Mouse (Mus musculus) megakaryocyte, embryonic 14.5 days (primary cell): Measurements from ENCODE around the gene Siglech. TPM values are rescaled to one million over a fixed set of nuclear protein-coding genes. Genes with fewer than 3 reads are reported as not detected.
"Not testable (repeated sequence)": the region's sequence is repeated elsewhere in the genome, so short reads cannot be mapped to it uniquely, and the experiment has no call there.

Experiments used
- H3K27me3 ChIP-seq: replicated peaks from 2 replicates; pipeline ENCODE3; 2012; ENCODE audit warnings: inconsistent platforms
- H3K36me3 ChIP-seq: replicated peaks from 2 replicates; pipeline ENCODE3; 2012; ENCODE audit warnings: low read length, inconsistent platforms, mixed read lengths
- H3K4me1 ChIP-seq: 2 replicates; pipeline ENCODE4 v1.6.1; 2012; ENCODE audit warnings: inconsistent platforms
- H3K4me3 ChIP-seq: replicated peaks from 2 replicates; pipeline ENCODE3; 2012; ENCODE audit warnings: moderate library complexity, mild to moderate bottlenecking, inconsistent platforms
- H3K9me3 ChIP-seq: 2 replicates; pipeline ENCODE4 v1.6.1; 2012; ENCODE audit warnings: inconsistent platforms
- FLI1 ChIP-seq: IDR thresholded peaks from 2 replicates; pipeline ENCODE4 v1.6.1; 2012; ENCODE audit warnings: low read length, inconsistent platforms, mixed read lengths
- GATA1 ChIP-seq: IDR thresholded peaks from 3 replicates; pipeline ENCODE4 v1.6.1; 2012; ENCODE audit warnings: mixed read lengths, low read length, inconsistent platforms, borderline replicate concordance
- polyA plus RNA-seq: library from polyadenylated mRNA; stranded (reverse); fragments of >175 nt; gene quantifications from 2 replicates; pipeline ENCODE4 v1.2.3, GENCODE M21; 2012; ENCODE audit warnings: low replicate concordance; ENCODE audit not compliant: insufficient read depth

Gene Siglech
- polyA plus RNA-seq, 1 experiment: 0.13 TPM

- no peaks in the 10 kb centered on the region for H3K36me3 ChIP-seq
- no peak overlapping the region for H3K4me3 ChIP-seq
- TF ChIP-seq GATA1 (no peak), FLI1 (no peak)
- peaks cover 22% of the 10 kb centered on the region for H3K27me3 ChIP-seq
- peaks cover 9% of the 10 kb centered on the region for H3K4me1 ChIP-seq
- no peaks in the 10 kb centered on the region for H3K9me3 ChIP-seq
These were observed 12.0 kb downstream of the Siglech start for GRCm38 (mm10) chr7:55780011-55780410.

GRCm38 (mm10) chr7:55782493-55782892 lies 14.5 kb downstream of the Siglech start:
- Histone ChIP-seq H3K4me1 (peaks cover 9% of the 10 kb centered on the region), H3K9me3 (no peaks in the 10 kb centered on the region), H3K4me3 (no peak overlapping the region), H3K27me3 (peaks cover 18% of the 10 kb centered on the region), H3K36me3 (no peaks in the 10 kb centered on the region)
- no peak for TF ChIP-seq FLI1
- TF ChIP-seq GATA1: no peak

- Histone ChIP-seq H3K27me3 (peaks cover 19% of the 10 kb centered on the region), H3K4me1 (peaks cover 9% of the 10 kb centered on the region), H3K36me3 (no peaks in the 10 kb centered on the region)
These were observed 16.6 kb downstream of the Siglech start for GRCm38 (mm10) chr7:55784580-55784979.

GRCm38 (mm10) chr7:55790586-55790985 lies 22.6 kb downstream of the Siglech start:
- not testable (repeated sequence) for H3K9me3 ChIP-seq, H3K36me3 ChIP-seq, H3K4me3 ChIP-seq, H3K27me3 ChIP-seq
- peaks cover 26% of the 10 kb centered on the region for H3K4me1 ChIP-seq

More at GRCm38 (mm10) chr7:55784580-55784979, 16.6 kb downstream of the Siglech start:
- H3K4me3 ChIP-seq: peak overlapping the region; percentile 26
- no peaks in the 10 kb centered on the region for H3K9me3 ChIP-seq
- no peak for TF ChIP-seq FLI1
- no peak for TF ChIP-seq GATA1

- Histone ChIP-seq H3K4me1 (peaks cover 26% of the 10 kb centered on the region), H3K4me3 (no peak overlapping the region), H3K9me3 (no peaks in the 10 kb centered on the region), H3K27me3 (peaks cover 5% of the 10 kb centered on the region), H3K36me3 (peaks cover 17% of the 10 kb centered on the region)
- TF ChIP-seq FLI1 (no peak), GATA1 (no peak)
These were observed 24.3 kb downstream of the Siglech start for GRCm38 (mm10) chr7:55792280-55792679.

- no peak for TF ChIP-seq FLI1
- no peak for TF ChIP-seq GATA1
- Histone ChIP-seq H3K4me3 (peak overlapping the region; percentile 97), H3K9me3 (no peaks in the 10 kb centered on the region), H3K4me1 (peaks cover 26% of the 10 kb centered on the region), H3K36me3 (peaks cover 28% of the 10 kb centered on the region), H3K27me3 (peaks cover 2% of the 10 kb centered on the region)
These were observed 25.4 kb downstream of the Siglech start for GRCm38 (mm10) chr7:55793236-55793951.

- peaks cover 35% of the 10 kb centered on the region for H3K36me3 ChIP-seq
- H3K4me3 ChIP-seq: peak within 1 kb of the TSS; percentile 97
- peaks cover 26% of the 10 kb centered on the region for H3K4me1 ChIP-seq
- no peaks in the 10 kb centered on the region for H3K27me3 ChIP-seq
- TF ChIP-seq FLI1 (no peak), GATA1 (no peak)
- no peaks in the 10 kb centered on the region for H3K9me3 ChIP-seq
These were observed 26.1 kb downstream of the Siglech start, which contains the start of gene Tubgcp5 for GRCm38 (mm10) chr7:55793952-55794603. Gene Tubgcp5 (plus strand): TSS chr7:55794154.

GRCm38 (mm10) chr7:55799981-55800380 lies 32.0 kb downstream of the Siglech start:
- peaks cover 92% of the 10 kb centered on the region for H3K36me3 ChIP-seq
- no peak overlapping the region for H3K4me3 ChIP-seq
- no peaks in the 10 kb centered on the region for H3K9me3 ChIP-seq
- TF ChIP-seq GATA1 (no peak), FLI1 (no peak)
- peaks cover 9% of the 10 kb centered on the region for H3K4me1 ChIP-seq
- H3K27me3 ChIP-seq: no peaks in the 10 kb centered on the region

GRCm38 (mm10) chr7:55809967-55810366 lies 42.0 kb downstream of the Siglech start:
- Histone ChIP-seq H3K27me3 (no peaks in the 10 kb centered on the region), H3K9me3 (no peaks in the 10 kb centered on the region), H3K4me1 (peaks cover 3% of the 10 kb centered on the region; the same call in 1 of the 2 replicates), H3K4me3 (no peak overlapping the region), H3K36me3 (peaks cover 93% of the 10 kb centered on the region)
- no peak for TF ChIP-seq GATA1
- TF ChIP-seq FLI1: no peak

- H3K4me3 ChIP-seq: no peak overlapping the region
- no peaks in the 10 kb centered on the region for H3K27me3 ChIP-seq
- peaks cover 92% of the 10 kb centered on the region for H3K36me3 ChIP-seq
- TF ChIP-seq FLI1 (no peak), GATA1 (no peak)
- H3K9me3 ChIP-seq: no peaks in the 10 kb centered on the region
- H3K4me1 ChIP-seq: peaks cover 13% of the 10 kb centered on the region
These were observed 56.5 kb downstream of the Siglech start for GRCm38 (mm10) chr7:55824468-55824867.
